Mouse (Mus musculus): ENCODE results near the gene Acbd6.

Acbd6 gene

DNA sequence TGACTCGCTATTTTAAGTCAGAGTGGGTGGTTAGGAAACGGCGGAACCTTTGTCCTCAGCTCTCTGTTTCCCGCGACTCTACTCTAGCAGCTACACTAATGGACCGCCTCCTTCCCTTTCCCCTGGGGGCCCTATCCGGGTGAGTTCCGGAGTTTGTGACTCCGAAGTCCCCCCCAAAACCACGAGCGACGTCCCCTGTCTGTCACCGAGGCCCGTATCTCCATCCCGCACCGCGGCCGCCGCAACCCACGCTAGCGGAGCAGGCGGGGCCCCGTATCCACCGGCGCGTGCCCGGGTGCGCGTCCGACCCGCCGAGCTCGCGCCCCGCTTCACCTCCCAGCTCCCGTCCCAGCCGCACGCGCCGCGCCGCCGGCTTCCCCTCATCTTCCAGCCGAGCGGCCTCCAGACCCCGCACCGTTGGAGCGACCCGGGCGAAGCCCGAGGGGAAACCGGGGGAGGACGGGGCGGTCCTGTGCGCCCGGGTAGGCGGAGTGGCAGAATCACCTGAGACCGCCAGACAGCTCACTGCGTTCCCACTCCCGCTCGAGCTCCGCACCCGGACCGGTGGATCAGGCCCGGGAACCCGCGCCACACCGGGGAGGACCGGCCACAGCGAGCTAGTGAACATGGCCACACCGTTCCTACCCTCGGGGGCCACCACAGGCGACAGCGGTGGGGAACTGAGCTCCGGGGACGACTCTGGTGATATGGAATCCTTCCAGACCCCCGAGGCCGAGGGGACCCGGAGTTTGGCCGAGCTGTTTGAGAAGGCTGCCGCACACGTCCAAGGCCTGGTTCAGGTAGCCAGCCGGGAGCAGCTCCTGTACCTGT lies at the start of gene Acbd6:
Gene Acbd6 (plus strand): TSS at position 109 of the 831 bp plus-strand sequence.
- DNase-seq (ENCODE audit: low spot score) = peak; percentile 79

DNA sequence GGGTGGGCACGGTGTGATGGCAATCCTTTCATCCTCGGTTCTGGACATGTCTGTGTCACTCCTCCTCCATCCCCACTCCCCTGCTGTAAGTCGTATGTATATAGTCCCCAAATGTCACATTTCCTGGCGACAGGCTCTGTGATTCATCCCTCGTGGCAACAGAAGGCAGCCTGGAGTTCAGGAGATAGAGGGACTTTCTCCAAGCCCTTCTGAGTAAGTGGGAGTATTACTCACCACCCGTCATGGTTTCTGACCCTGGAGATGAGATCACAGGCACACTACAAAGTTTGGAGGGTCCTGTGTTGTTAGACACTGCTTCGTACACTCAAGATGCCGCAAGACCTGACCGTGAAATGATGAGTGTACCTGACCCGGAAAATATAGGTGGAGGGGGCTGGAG lies 47.7 kb upstream of the Acbd6 start:
- DNase-seq (ENCODE audit: low spot score) = no peak

DNA sequence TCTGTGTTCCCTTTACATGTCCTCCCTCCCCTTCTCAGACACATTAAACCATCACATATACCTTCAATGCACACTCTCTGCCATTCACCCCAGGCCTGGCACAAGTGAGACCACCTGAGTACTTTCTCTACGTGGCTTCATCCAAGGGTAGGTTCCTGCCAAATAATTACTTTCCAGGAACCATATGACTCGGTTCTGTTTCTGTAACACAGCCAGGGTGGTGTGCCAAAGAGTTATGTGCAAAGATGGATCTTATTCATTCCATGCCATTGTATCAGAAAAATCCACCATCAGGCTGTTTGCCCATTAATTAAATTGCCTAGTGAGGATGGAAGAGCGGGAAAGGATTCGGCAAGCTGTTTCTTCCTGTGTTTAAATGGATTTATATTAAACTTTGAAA lies 42.1 kb upstream of the Acbd6 start:
- DNase-seq (ENCODE audit: low spot score) = no peak

DNA sequence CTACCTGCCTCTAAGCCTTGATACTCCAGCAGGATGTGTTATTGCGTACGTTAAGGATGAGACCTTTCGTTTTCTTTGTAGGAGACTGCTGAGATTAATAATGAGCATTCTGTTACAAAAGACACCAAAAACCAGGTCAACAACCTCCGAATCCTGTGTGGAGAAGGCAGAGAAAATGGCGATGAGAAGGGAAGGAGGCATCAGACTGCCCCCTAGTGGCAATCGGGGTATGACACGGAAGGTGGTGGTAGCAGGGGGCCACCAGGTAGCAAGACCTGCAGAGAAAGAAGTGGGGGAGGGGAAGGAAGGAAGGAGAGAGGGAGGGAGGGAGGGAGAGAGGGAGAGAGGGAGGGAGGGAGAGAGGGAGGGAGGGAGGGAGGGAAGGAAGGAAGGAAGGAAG lies 41.3 kb upstream of the Acbd6 start:
- peak; percentile 60 for DNase-seq (ENCODE audit: low spot score)

DNA sequence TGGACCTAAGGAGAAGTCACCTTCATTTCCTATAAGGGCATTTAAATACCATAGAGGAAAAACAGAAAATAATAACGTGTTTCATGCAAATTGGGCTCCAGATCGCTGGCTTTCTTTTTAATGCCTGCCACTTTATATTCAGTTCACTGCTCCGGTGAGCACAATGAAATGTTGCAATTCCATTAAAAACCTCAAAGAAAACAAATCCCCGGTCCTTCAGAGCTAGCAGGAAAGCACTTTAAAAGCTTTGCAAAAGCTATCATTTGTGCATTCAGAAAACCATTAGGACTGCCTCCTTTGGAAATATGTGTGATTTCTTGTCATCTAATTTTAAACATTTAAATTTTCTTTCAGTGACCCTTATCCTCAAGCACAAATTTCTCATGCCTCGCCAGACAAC lies 40.9 kb upstream of the Acbd6 start:
- no peak for DNase-seq (ENCODE audit: low spot score)

DNA sequence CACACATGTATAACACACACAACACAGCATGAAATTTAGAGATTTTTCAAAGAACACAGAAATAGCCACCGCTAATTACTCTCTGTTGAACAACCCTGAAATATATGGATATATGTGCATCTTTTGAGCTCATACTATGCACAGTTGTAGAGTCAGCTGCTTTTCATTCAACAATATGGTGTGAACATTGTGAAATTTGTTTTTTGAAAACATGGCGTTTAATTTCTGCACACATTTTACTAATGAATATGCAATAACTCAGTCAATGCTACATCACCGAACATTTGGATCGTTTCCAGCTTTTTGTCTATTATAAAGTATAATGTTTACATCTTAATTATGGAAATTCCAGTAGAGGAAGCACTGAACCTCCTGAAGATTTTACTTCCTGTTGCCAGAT lies 37.6 kb upstream of the Acbd6 start:
- no peak for DNase-seq (ENCODE audit: low spot score)

DNA sequence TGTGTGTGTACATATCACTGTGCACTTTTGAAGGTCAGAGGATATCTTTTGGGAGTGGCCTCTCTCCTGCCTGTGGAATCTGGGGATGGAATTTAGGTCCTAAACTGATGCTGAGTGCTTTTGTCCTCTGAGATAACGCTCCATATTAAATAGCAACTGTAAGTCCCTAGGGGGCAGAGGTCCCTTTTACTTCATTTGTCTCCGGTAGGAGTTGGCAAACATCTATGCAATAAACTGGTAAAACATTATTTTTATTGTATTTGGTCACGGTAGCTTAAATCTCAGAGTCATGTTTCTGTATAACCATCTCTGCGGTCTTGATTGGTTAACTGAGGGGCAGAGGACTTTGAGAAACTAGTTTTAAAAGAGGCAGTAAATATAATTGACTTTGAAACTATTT lies 35.4 kb upstream of the Acbd6 start:
- DNase-seq (ENCODE audit: low spot score) = no peak

DNA sequence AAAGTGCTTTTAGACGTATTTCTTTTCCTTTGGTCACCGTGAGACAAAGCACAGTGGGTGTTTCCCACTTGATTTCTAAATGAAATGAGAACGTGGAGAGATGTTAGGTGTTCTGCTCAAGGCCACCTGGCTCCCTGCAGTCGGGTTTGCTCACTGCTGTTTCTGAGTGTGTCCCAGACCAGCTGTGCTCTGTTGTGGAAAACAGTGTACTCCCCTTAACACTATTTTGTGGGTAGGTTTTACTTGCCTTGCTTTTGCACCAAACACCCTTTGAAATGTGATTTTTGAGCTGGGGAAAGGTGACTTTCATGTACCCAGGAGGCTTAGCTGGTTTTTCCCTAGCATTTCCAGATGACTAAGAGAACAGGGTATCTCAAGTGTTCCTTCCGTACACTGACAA lies 31.7 kb upstream of the Acbd6 start:
- DNase-seq (ENCODE audit: low spot score) = no peak

DNA sequence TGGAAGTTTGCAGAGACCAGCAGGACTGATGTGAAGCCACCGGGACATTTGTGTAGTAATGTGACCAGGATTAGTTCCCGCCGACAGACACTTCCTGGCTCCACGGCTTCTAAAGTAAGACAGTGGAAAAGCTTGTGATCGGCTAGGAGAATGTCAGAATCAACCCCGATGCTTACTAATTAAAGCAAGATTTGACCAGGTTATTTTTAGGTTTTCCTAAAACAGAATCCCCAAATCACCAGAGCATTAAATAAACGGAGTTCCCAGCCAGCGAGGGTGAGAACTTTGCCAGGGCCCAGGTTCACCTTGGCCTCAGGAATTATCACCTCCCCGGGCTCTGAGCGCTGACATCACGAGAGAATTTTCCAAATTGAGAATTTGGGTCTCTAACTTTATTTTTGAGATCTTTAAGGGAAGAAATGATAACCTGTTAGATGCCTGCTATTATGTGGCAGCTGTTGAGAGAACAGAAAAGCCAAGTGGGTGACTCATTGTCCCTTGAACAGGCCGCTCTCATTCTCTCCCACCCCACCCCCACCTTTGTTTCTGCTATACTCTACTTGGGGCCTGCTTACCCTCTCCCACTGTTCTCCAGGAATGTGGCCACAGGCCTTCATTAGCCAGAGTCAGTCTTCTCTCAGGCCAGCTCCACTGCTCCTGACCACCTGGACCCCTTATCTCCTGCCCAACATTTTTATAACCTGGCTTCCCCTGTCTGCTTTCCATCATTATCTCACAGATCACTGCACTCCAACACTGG lies 30.7 kb upstream of the Acbd6 start:
- DNase-seq (ENCODE audit: low spot score) = no peak

DNA sequence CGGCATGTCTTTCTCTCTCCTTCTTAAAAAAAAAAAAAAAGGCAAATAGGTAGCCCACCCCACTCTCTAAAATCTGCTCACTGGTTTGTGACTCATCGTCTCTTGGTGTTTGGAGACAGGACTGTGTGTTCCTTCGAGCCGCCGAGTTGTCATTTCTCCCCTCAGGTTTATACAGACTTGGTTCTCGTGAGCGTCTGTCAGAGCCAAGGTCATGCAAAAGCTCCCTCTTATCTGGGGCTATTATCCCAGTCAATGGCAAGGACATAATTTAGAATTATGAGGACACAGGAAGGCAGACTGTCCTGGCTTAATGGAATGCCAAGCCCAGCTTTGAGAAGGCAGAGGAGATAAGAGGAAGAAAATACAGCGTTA lies 30.1 kb upstream of the Acbd6 start:
- DNase-seq (ENCODE audit: low spot score) = no peak

DNA sequence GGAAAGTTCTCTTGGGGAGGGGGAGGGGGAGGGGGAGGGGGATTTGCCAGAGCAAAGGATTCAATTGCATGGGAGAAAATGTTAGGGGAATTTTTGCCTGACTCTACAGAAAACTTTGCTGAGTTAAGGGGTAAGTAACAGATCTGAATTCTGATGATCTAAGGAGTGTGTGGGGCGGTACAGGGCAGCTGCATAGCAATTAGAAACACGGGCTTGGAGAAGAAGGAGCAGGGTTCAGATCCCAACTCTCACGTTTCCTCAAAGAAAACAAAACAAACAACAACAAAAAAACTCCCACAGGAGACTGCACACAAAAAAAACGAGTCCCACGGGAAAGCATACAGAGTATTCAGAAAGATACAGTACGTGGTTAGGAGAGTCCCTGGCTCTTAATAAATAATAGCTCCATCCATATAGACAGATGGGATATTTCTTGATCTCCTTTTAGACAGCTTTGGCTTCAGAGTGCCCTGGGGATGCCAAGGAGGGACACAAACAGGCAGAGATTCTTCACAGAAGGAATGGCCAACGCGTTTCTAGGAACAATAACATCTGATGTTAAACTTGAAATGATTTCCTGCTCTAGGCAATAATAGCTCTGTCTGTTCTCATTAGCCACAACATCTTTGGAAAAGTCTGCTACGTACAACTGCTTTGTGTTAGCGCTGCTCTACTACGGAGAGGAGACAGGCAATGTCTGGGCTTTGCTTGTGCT lies 29.4 kb upstream of the Acbd6 start:
- no peak for DNase-seq (ENCODE audit: low spot score)

DNA sequence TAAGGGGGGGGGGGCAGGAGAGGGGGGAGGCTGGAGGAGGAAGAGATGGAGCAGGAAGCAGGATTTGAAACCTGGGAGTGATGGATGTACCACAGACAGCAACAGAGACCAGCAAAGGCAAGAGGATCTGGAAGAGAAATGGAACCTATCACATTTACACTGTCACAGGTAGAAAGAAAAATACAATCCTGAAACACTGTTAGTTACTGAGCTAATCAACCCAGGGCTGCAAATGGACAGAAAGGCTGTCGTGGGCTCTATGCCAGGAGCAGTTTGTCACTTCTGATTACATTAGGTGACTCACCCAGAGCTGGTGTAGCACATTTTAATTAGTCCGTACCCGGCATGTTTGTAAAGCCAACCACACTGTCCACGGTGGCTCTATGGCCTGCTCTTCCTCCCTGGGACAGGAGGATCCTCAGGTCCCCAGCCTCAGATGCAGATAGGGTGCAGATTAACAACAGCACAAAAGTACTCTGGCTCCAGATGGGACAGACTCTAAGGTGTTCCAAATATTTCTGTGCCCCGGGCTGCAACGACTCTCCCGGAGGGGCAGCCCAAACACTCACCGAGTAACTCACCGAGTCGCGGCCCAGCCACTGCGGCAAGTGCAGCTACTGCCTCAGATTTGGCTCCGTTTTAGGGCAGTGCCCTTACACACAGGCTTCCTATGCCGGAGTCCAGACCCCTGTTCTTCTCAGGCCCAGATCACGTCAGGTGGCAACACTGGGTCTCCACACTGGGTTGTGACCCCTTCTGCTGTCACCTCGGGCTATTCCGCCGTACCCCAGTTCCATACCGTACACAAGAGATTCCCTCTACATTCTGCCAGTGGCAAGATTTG lies 28.6 kb upstream of the Acbd6 start:
- DNase-seq (ENCODE audit: low spot score) = no peak

DNA sequence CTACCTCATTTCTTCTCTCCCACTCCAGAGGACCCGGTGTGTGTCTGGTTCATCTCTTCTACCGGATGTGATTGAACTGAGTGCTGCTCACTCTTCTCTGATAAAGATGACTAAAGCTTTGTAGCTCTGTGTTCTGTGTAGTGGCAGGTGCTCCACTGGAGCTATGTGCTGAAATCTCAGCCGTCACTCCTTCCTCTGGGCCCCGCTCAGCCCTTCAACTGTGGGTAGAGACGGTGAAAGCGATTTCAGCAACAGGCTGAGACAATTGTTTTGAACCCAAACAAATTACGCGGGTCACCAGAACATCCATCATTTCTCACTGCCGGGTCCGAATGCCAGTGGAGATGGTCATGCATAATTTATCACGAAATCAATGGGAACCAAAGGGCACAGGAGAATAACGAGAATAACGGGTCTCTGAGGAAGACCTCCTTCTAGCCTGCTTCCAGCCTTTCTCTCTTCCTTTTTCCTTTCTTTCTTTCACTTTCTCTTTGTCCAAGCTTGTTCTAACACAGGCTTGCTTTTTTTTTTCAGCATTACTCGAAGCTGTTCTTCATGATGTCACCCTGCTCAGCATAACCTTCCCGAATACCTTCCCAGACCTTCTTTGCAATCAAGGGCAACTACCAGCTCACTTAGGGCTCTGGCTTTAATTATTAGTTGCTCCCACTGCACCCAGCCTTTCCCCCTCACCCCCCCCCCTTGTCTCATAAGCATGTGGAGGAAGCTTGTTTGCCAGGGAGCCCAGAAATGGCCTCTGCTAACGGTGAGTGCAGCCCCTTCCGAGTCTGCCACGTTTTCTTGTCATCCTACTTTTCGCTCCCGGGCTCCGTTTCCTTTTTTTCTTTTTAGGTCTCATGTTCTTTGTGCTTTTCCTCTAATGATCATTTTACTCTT lies 27.1 kb upstream of the Acbd6 start:
- DNase-seq (ENCODE audit: low spot score) = no peak

DNA sequence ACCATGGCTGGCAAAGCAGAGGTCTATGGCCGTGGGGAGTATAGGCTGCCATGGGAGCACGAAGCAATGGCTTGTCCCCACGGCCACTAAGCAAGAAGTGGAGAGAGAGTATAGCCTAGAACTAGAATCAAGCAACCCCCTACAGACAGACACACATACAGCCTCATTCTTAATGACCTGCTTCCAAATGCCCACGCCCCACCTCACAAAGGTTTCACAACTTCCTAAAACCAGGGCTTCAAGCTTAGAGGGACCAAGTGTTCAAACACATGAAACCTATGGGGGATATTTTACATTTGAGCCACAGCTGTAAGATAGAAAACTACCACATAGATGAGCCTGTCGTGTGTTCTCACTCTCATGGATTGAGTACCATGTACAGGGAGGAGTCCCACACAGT lies 25.5 kb upstream of the Acbd6 start:
- DNase-seq (ENCODE audit: low spot score) = no peak

DNA sequence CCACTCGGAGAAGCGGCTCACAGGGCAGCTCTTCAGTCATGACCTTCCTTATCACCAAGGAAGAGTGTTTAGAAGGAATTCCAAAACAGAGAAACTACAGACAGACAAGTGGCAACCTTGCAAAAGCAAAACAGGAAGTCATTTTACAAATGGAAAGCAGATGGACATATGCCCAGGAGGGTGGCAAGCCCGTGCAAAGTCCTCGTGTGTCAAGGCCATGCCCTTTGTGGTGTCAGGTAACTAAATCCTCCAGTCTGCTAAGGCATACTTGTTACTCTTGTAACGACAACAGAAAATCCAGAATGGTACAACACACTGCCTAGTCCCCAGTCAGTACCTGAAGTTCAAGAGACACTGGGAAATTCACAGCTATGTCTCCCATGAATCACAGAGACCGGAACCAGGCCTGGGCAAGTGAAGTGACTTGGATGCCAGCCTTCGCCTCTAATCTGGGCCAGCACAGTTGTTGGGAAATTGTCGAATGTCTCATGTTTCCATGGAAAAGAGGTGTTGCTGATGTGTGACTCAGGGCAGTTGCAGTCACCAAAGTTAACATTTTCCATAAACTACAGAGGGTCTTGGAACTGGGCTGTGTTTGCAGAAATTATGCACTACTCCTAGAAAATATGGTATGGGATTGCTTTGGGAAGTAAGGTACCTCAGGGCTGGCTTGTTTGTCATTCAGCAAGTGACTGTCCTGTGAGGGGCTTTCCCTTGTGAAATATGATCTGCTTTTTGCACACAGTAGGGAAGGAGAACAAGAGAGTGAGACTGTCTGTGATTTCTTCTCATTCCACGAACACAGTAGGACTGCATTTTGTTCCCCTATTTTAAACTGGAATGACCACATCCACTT lies 24.9 kb upstream of the Acbd6 start:
- no peak for DNase-seq (ENCODE audit: low spot score)

DNA sequence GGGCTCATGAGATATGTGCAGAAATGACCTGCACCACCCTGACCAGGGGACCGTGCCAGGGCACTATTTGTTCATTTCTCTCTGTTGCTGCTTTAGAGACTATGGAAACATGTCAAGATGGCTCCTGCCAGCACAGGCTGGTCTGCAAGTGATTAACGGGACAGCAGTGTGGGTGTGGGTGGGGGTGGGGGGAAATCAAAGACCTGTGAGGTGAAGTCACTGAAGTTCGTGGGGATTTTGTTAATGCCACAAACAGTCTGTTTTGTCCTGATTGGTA lies 24.3 kb upstream of the Acbd6 start:
- no peak for DNase-seq (ENCODE audit: low spot score)

DNA sequence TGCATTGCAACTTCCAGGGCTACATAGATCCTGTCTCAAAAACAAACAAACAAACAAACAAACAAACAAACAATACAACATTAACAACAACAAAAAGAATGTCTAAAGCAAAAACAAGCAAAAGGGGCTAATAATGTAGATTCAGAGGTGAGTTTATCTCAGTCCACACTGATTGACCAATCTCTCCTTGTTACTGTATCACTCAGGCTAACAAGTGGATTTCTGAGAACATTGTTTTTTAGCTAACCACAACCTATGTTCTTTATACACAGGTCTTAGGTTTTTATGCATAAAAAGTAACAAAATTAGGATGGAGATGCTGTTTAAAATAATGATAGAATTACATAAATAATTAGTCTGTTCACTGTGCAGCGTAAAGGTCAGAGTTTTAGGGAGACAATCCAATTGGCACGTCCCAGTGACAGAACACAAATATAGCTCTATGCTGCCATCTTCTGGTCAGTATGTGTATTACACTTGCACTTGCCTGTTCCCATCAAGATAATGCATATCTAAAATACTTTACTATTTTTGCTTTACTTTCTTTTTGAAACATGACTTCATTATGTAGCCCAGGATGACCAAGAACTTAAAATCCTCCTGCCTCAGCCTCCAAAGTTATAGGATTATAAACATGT lies 20.8 kb upstream of the Acbd6 start:
- DNase-seq (ENCODE audit: low spot score) = peak; percentile 69

DNA sequence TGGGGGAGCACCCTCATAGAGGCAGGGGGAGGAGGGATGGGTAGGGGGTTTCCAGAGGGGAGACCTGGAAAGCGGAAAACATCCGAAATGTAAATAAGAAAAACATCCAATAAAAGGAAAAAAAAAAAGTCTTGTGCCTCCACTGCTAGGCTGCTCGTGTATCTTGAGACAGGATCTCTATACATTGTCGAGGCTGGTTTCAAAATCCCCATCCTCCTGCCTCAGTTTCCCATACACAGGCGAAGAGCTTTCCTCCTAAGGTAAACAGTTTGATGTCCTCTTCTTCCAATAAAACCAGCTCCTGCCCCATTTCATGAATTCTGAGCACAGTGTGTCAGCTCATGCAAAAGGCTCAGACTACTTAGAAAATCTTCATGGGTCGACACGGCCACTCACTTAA lies 19.9 kb upstream of the Acbd6 start:
- DNase-seq (ENCODE audit: low spot score) = no peak

DNA sequence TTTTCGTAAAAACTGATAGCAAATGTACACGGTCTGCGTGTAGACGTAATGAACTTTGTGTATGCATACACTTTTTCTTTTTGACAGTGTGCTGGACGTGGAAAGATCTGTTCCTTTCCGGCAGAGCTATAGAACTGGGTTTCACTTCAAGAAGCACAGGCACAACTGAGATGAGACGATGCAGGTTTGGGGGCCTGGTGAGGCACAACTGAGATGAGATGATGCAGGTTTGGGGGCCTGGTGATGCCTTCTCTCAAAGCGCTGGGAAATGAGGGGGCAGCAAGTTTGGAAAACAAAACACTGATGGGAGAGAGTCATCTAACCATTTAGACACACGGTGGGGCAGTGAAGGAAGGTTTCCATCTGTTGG lies 293 bp upstream of the Acbd6 start:
- no peak for DNase-seq (ENCODE audit: low spot score)

DNA sequence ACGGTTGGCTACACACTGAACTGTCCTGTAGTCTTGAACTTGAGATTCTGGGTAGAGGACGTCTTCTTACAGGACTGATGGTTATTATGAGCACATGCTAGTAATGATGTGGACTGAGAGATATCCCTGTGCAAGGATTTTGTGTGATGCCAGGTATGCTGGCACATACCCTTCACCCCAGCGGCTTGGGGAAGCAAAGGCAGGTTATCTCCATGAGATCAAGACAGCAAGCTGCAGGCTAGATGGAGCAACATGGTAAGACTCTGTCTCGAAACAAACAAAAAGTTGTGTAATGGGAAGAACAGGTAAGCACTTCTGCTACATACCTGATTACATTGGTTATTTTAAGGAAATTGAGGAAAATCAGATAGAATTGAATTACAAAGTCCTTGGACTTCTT lies 2.1 kb downstream of the Acbd6 start:
- DNase-seq (ENCODE audit: low spot score) = no peak

Measured in c-Kit-positive CD71-positive TER-119-positive erythroid progenitor cells, embryonic 14.5 days (primary cell).